Mouse (Mus musculus): ENCODE data around the gene Mrpl51.
A peak's percentile ranks its signal among the peaks of the same experiment; 100 is the strongest.

Mrpl51 gene

DNA sequence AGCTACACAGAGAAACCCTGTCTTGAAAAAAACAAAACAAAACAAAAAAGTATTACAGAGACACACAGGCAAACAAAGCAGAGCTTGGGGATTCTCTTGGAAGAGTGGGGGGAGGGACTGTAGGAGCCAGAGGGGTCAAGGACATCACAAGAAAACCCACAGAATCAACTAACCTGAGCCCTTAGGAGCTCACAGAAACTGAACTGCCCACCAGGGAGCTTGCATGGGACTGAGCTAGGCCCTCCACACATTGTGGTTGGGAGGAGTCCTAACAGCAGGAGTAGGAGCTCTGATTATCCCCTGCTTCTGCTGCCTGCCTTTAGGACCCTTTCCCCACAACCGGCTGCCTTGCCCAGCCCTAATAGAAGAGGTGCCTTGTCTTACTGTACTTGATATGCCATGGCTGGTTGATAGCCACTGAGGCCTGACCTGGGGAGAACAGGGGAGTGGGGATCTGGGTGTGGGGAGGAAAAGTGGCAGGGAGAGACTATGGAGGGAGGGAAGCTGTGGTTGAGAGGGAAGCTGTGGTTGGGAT is 4.0 kb downstream of the Mrpl51 start:
- no peak for DNase-seq

DNA sequence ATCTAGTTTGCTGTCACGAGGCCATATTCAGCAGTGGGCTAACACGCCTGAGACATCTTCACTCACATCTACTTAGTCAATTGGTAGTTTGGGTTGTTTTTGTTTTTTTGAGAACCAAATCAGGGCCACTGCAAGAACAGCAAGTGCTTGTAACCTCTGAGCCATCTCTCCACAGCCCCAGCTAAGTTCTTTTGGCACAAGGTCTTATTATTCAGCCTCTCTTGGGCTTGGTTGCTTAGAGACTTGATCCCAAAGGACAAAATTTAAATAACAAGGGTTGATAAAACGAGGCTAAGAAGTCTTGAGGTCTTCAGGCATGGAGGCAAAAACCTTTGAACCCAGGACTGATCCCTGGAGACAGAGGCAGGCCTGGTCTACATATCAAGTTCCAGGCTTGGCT is 4.7 kb downstream of the Mrpl51 start:
- no peak for DNase-seq

GRCm38 (mm10) chr6:125197166-125197565 is 5.6 kb downstream of the Mrpl51 start:
- DNase-seq: no peak

- DNase-seq: no peak
Measured at GRCm38 (mm10) chr6:125210436-125210835, 18.8 kb downstream of the Mrpl51 start.

DNA sequence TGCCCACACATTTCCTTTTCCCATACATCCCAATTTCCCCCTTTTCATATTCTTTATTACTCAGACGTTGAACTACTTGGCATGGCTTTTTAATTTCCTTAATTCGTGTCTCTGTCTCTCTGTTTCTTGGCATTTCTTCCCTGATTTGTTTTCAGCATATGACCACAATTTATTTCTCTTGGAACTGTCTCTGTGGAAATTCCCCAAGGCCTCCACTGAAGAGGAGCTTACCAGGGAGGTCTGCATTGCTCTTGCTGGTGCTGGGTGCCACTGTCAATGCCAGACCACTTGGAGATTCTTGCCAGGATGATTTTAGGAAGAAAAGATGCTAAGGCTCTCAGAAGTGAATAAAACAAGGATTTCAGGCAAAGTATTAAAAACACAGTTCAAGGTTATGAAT is 21.0 kb downstream of the Mrpl51 start:
- no peak for DNase-seq

DNA sequence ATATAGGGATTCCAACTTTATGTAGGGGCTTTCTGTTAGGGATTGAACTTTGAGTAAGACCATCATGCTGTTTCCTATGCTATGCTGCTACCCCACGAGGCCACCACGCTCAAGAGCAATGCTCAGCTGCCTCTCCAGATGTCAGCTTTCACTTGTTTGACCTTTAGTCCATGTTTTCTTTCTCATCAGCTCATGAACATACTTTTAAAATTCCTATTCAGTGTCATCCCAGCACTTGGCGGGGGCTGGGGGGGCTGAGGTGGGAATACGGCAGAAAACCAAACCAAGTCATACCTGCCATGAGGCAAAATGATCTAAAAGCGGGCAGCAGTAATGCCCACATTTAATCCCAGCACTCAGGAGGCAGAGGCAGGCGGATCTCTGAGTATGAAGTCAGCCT is 21.5 kb downstream of the Mrpl51 start:
- no peak for DNase-seq

GRCm38 (mm10) chr6:125213715-125214114 is 22.1 kb downstream of the Mrpl51 start:
- no peak for DNase-seq

DNA sequence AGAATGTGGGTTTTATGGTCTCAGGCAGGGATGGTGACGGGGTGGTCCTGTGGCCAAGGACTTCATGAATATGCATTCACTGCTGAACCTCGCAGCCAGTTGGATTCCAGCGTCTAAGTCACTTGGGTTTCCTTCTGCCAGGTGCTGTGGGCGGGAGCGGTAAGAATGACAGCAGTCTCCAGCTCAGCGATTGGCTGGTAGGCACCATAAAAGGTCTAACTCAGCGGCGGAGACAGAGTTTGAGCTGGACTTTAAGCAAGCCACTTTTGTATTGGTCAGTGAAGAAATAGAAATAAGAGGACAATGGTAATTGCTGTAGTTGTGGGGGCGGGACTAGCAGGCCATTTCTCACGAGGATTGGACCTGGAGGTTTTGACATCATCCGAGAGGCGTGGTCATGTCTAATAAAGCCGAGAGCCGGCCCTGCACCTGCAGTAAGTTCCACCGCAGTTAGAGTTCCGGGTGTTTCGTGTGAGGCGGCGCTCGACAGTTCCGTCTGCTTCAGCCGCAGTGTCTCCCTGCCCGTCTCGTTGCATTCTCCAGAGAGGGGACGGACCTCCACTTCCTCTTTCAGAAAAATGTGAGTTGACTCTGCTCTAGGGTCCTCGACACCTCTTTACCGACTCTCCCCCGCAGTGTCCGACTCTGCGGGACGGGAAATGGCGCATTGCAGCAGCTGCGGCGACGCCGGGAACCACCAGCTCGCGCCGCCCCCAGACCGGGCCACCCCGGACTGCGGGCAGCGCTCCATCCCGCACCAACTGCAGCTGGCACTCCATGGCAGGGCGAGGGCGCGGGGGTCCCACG is 23.8 kb downstream of the Mrpl51 start, which contains the start of gene Vamp1:
TSS of gene Vamp1 (plus strand) at position 404 of the 807 bp plus-strand sequence.
- peak; percentile 93 for DNase-seq

DNA sequence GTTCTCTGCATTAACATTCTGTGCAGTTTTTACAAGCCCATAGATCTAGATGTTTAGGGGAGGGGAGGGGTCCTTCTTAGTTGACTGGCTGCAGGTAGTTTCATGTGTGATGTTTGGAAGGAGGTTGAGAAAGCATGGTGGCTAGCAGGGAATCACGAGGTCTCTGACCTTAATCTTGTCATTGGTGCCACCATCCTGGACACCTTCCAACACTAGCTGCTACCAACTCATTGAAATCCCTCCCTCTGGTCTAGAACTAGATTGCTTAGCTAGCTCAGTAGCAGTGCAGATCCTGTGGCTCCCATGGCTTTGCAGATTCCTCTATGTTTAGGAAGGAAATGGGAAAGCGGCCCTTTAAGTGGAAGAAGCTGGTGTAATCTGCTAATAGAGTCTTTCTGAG is 25.3 kb downstream of the Mrpl51 start:
- no peak for DNase-seq

- DNase-seq: no peak
Measured at GRCm38 (mm10) chr6:125217899-125218298, 26.3 kb downstream of the Mrpl51 start.

GRCm38 (mm10) chr6:125218963-125219362 is 27.4 kb downstream of the Mrpl51 start:
- peak; percentile 38 for DNase-seq

DNA sequence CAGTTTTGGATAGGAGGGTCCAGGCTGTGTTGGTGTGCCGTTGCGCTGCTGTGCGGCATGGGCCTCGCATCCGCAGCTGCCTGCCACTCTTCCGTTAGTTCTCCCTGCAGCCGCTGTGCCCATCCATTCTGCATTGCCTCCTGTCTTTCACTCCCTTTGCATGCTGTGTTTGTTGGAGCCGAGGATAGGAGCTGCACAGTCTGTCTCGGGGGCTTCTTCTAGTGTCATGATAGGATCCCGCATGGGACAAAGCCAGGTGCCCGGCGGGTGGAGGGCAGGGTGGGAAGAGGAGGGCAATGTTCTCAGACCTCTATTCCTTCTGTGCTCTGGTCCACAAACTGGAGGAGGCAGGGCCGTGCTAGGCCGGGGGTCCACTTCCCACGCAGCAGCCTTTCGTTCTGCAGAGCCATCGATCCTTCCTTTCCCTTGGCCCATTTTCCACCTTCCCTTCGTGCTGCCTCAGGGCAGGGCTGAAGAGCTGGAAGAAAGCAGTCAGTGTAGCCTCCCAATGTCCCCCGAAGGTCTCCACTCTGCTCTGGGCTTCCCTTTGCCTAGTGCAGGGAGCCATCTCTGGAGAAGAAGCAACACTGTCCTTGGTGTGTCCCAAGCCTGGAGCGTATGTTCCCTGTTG is 29.6 kb downstream of the Mrpl51 start:
- no peak for DNase-seq

- no peak for DNase-seq
Measured at GRCm38 (mm10) chr6:125222146-125222545, 30.5 kb downstream of the Mrpl51 start.

DNA sequence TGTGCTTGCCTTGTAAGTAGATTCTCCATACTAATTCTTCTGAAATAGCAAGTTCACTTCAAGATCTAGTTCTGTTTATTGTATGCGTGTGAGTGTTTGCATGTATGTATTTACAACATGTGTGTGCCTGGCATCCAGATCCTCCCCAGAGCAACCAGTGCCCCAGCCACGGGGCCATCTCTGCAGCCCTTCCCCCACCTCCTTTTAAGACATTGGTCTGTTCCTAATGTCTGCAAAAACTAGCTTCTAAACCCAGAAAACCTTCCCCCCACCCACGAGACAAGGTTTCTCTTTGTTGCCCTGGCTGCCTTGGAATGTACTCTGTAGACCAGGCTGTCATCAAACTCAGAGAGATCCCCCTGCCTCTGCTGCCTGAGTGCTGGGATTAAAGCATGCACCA is 31.0 kb downstream of the Mrpl51 start:
- DNase-seq: no peak

- DNase-seq: peak; percentile 34
Measured at GRCm38 (mm10) chr6:125225518-125226115, 34.0 kb downstream of the Mrpl51 start.

- no peak for DNase-seq
Measured at GRCm38 (mm10) chr6:125230571-125230970, 39.0 kb downstream of the Mrpl51 start.

DNA sequence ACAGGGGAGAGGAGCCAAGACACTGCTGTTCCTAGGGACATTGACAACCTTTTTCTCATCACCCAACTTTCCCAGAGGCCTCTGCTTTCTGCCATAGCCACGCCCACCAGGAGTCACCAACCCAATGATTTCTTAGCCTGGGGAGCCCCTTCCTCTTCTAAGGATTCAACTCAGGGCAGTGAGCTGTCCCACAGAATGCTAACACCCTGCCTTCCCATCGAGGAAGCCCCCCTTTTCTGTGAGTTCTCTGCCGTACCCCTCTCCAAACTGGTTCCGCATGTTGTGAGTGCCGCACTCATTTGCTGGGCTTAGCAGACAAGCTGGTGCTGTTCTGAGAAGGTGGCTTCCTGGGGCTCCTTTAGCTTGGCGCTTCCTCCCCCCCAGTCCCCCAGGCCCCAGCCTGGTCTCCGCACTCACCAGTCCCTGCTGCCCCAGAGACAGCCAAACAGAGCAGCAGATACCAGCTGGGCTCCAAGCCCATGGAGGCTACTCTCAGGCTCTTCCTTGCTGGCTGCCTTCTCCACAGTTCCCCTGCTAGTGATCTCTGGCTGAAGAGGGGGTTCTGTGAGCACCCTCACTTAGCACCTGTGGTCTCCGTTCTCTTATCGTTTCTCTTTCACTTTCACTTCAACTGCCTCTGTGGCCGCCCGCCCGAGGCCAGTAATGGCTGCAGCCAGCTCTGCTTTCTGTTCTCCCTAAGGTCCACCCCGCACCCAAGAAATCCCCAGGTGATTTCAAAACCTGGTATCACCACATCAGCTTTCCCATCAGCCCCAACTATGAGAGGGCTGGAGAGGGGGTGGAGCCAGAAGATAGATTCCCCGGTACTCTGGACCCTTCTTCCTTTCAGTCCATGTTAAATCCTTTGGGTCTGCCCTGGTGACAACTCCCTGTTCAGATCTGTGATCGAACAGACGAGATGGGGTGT is 39.8 kb downstream of the Mrpl51 start, which contains the start of gene Tapbpl:
TSS of gene Tapbpl (minus strand) at position 744 of the 928 bp plus-strand sequence.
- peak; percentile 39 for DNase-seq

GRCm38 (mm10) chr6:125232045-125232437 is 40.4 kb downstream of the Mrpl51 start:
- no peak for DNase-seq

GRCm38 (mm10) chr6:125232516-125232915 is 40.9 kb downstream of the Mrpl51 start:
- no peak for DNase-seq

GRCm38 (mm10) chr6:125233816-125234519 is 42.4 kb downstream of the Mrpl51 start:
- no peak for DNase-seq

- no peak for DNase-seq
Measured at GRCm38 (mm10) chr6:125234520-125234828, 42.9 kb downstream of the Mrpl51 start.

- DNase-seq: no peak
Measured at GRCm38 (mm10) chr6:125236341-125236740, 44.7 kb downstream of the Mrpl51 start.
